Mouse (Mus musculus) adrenal gland, adult 10 weeks (tissue): ENCODE results near the gene Cabp5. TPM values are rescaled to one million over a fixed set of nuclear protein-coding genes. Genes with fewer than 3 reads are reported as not detected.

Experiments
- polyA plus RNA-seq: library from polyadenylated mRNA; stranded (reverse); fragments of 350-450 nt; fragmentation: Illumina TruSeq; extraction: RNeasy Lipid Tissue Mini Kit (QIAGEN cat#74804); gene quantifications from one replicate; pipeline ENCODE4 v1.2.3, GENCODE M21; 2014; ENCODE audit warnings: low read depth, low replicate concordance

Cabp5 gene
- polyA plus RNA-seq = not detected

DNA sequence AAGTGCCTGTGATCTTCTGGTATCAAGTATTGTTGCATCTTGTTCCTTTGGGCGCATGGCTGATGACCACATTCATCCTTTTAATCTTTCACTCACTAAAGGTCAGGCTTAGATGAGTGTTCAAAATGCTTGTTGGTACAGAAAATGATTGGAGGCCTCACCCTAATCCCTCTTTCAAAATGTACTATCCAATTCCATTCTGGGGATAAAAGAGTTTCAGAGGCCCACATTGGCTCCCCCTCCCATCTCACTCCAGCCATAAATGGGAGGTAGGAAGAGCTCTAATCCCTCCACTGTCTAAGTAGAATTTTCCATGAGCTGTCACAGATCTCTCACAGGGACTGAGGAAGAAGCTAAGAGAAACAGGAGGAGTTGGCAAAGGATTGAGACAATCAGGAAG lies at the start of gene Cabp5:
Cabp5 (plus strand) TSS at position 301 of the 400 bp plus-strand sequence.

DNA sequence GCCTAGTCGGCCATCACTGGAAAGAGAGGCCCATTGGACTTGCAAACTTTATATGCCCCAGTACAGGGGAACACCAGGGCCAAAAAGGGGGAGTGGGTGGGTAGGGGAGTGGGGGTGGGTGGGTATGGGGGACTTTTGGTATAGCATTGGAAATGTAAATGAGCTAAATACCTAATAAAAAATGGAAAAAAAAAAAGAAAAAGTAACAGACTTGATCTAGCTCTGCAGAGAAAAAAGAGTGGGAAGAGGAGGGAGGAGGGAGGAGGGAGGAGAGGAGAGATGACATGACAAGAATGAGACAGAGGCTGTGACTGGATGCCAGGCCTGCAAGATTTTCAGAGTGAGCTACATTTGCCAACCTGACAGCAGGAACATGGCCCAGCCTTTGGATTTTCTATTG lies 52.6 kb downstream of the Cabp5 start, which contains the start of gene Bsph1:
Bsph1 (plus strand) TSS at position 301 of the 400 bp plus-strand sequence.

Other genes with a start within 250 kb of the Cabp5 start
- gene Vmn1r88, start 238.6 kb upstream of the Cabp5 start, polyA plus RNA-seq = not detected
- not detected for gene Vmn1r89, start 185.1 kb upstream of the Cabp5 start, polyA plus RNA-seq
- 6.9 TPM for gene Lig1, start 120.8 kb upstream of the Cabp5 start, polyA plus RNA-seq
- 7.6 TPM for gene Zswim9, start 119.4 kb upstream of the Cabp5 start, polyA plus RNA-seq
- 0.41 TPM for gene Pla2g4c, start 73.5 kb upstream of the Cabp5 start, polyA plus RNA-seq
- not detected for gene Bsph1, start 52.7 kb downstream of the Cabp5 start, polyA plus RNA-seq
- gene Bsph2, start 172.9 kb downstream of the Cabp5 start, polyA plus RNA-seq = not detected
- gene Sult2a5, start 225.8 kb downstream of the Cabp5 start, polyA plus RNA-seq = not detected